Mouse (Mus musculus): Measurements from ENCODE around the gene Vstm2l.

Gene Vstm2l

GRCm38 (mm10) chr2:157989946-157990345 lies 75.5 kb downstream of the Vstm2l start:
- in situ Hi-C loops (cut with MboI, MseI) = no loop called here

- in situ Hi-C loops (cut with MboI, MseI) = no loop called here
Observed at GRCm38 (mm10) chr2:157991026-157991425, 76.6 kb downstream of the Vstm2l start.

- in situ Hi-C loops (cut with MboI, MseI) = no loop called here
Observed at GRCm38 (mm10) chr2:157992501-157992900, 78.0 kb downstream of the Vstm2l start.

All from T-helper 2 cell (primary cell).